Mouse (Mus musculus) forebrain, embryonic 11.5 days (tissue): Measurements from ENCODE around the gene Helq. TPM values are rescaled to one million over a fixed set of nuclear protein-coding genes. Genes with fewer than 3 reads are reported as not detected.
A peak's percentile ranks its signal among the peaks of the same experiment; 100 is the strongest.

Experiments
- ATAC-seq: fragments of 200-750 bp; cut with Nextera tagmentation; replicated peaks from 2 replicates; pipeline ENCODE4 v1.8.0; 2017; ENCODE audit warnings: moderate TSS enrichment; ENCODE audit not compliant: low FRiP score
- DNase-seq: peaks from one replicate; pipeline ENCODE4 v3.0.0-alpha.2; 2017; ENCODE audit warnings: low spot score
- H3K27ac ChIP-seq: fragments of 300-500 bp; sonication (generic); 2 replicates; pipeline ENCODE4 v1.5.1; 2014; ENCODE audit warnings: low read depth, low read length
- H3K27me3 ChIP-seq: fragments of 300-500 bp; sonication (generic); 2 replicates; pipeline ENCODE4 v1.6.1; 2014; ENCODE audit warnings: mild to moderate bottlenecking, low read length, mixed read lengths; ENCODE audit not compliant: control insufficient read depth, insufficient read depth
- H3K36me3 ChIP-seq: fragments of 300-500 bp; sonication (generic); 2 replicates; pipeline ENCODE4 v1.6.1; 2014; ENCODE audit warnings: mild to moderate bottlenecking, low read length, moderate library complexity, mixed read lengths; ENCODE audit not compliant: control insufficient read depth, insufficient read depth
- H3K4me1 ChIP-seq: fragments of 300-500 bp; sonication (generic); replicated peaks from 2 replicates; pipeline ENCODE4 v1.6.1; 2014; ENCODE audit warnings: low read length, mixed read lengths; ENCODE audit not compliant: control insufficient read depth, insufficient read depth
- H3K4me2 ChIP-seq: fragments of 300-500 bp; sonication (generic); 2 replicates; pipeline ENCODE4 v1.6.1; 2014; ENCODE audit warnings: low read depth, mild to moderate bottlenecking, low read length, moderate library complexity, mixed read lengths; ENCODE audit not compliant: severe bottlenecking
- H3K4me3 ChIP-seq: fragments of 300-500 bp; sonication (generic); 2 replicates; pipeline ENCODE4 v1.5.1; 2014; ENCODE audit warnings: low read depth, low read length
- H3K9ac ChIP-seq: fragments of 300-500 bp; sonication (generic); 2 replicates; pipeline ENCODE4 v1.6.1; 2014; ENCODE audit warnings: low read length
- H3K9me3 ChIP-seq: fragments of 300-500 bp; sonication (generic); 2 replicates; pipeline ENCODE4 v1.6.1; 2016; ENCODE audit warnings: low read length, mixed read lengths; ENCODE audit not compliant: control insufficient read depth
- WGBS: fragments of 180-500 bp; shearing (Covaris S2); extraction: QIAGEN DNeasy Blood & Tissue Kit; methylation state at CpG from one replicate; pipeline ENCODE4 v1.1.7; 2014; 5-methylcytosine and 5-hydroxymethylcytosine counted together
- polyA plus RNA-seq: library from polyadenylated mRNA; unstranded; fragments of >200 nt; fragmentation: Nextera tagmentation; extraction: Ambion mirVana; gene quantifications from 2 replicates; pipeline ENCODE4 v1.2.1, GENCODE M21; 2014

Gene Helq
- polyA plus RNA-seq, 1 experiment from 2014 or later: 34.8 TPM

DNA sequence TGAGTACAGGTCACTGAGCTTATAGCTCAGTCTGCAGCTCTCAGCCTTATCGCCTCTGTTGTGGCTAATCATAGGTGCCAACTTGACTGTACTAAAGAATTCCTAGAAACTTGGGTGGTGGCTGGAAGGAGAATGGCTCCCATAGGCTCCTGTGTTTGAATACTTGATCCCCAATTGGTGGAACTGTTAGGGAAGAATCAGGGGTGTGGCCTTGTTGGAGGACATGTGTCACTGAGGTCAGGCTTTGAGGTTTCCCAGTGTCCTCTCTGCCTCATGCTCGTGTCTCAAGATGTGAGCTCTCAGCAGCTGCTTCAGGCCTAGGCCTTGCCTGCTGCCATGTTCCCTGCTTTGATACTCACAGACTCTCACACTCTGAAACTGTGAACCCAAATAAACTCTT, 35.4 kb upstream of the Helq start:
- no peak for DNase-seq
- H3K36me3 ChIP-seq: no peaks in the 10 kb centered on the region
- no peak overlapping the region for H3K27ac ChIP-seq
- H3K9ac ChIP-seq: no peak overlapping the region
- no peak for ATAC-seq
- H3K27me3 ChIP-seq: no peaks in the 10 kb centered on the region
- 75% methylated on average over 2 of the region's 2 CpGs for WGBS
- no peaks in the 10 kb centered on the region for H3K4me1 ChIP-seq
- no peak overlapping the region for H3K4me2 ChIP-seq
- no peaks in the 10 kb centered on the region for H3K9me3 ChIP-seq
- no peak overlapping the region for H3K4me3 ChIP-seq

DNA sequence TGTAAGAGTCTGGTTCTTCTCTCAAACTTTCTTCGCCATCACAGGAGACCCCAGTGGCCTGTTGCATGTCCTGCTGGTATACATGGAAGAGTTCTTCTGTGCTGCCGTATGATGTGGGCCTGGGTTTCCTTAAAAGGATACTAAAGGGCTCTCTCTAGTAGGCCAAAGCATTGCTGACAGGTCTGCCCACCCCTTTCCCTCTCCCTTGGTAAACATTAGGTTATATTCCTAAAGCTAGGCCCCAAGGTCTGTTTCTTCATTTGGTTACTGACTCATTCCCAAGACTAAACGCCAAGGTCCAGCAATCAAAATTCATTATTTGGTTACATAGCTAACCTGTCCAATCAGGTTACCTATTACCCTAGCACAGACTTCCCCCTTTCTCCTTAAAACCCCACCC, 34.3 kb upstream of the Helq start:
- DNase-seq: no peak
- H3K27ac ChIP-seq: no peak overlapping the region
- 86% methylated on average over 3 of the region's 3 CpGs for WGBS
- no peaks in the 10 kb centered on the region for H3K9me3 ChIP-seq
- H3K27me3 ChIP-seq: no peaks in the 10 kb centered on the region
- H3K9ac ChIP-seq: no peak overlapping the region
- no peaks in the 10 kb centered on the region for H3K4me1 ChIP-seq
- no peak overlapping the region for H3K4me2 ChIP-seq
- no peak for ATAC-seq
- no peak overlapping the region for H3K4me3 ChIP-seq
- H3K36me3 ChIP-seq: no peaks in the 10 kb centered on the region

DNA sequence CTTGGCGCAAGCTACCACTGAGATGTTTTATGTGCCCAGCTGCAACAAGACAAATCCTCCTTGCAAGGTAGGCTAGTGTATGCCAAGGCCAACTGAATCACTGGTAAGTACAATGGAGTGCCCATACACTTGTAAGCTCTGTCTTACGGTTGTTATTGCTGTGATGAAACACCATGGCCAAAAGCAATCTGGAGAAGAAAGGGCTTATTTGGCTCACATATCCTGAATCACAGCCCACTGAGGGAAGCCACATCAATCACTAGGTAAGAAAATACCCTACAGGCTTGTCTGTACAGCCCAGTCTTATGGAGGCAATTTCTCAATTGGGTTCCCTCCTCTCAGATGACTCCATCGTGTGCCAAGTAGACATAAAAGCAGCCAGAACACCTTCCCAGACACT, 30.3 kb upstream of the Helq start:
- no peak for DNase-seq
- H3K4me1 ChIP-seq: no peaks in the 10 kb centered on the region
- H3K36me3 ChIP-seq: no peaks in the 10 kb centered on the region
- no peaks in the 10 kb centered on the region for H3K9me3 ChIP-seq
- H3K27me3 ChIP-seq: no peaks in the 10 kb centered on the region
- H3K9ac ChIP-seq: no peak overlapping the region
- H3K27ac ChIP-seq: no peak overlapping the region
- ATAC-seq: no peak
- H3K4me3 ChIP-seq: no peak overlapping the region
- WGBS: 90% methylated on average over 3 of the region's 3 CpGs
- no peak overlapping the region for H3K4me2 ChIP-seq

DNA sequence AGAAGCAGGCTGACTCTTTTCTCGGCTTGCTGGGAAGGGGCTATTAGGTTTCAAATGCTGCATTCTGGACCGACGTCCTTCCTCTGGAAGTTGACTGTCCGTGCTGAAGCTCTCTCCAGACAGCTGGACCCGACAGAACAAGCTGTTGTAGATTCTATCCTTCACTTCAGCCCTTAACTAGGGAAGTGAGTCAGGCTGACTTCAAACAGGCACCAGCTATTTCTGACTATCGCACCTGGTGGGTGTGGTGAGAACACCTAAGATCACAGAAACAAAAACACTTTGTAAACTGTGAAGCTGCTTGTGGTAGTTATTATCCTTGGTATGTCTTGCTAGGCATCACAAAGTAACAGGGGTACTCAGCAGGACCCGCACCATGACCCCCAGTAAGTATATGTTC, 28.1 kb upstream of the Helq start:
- Histone ChIP-seq H3K4me3 (no peak overlapping the region), H3K4me2 (no peak overlapping the region), H3K27me3 (no peaks in the 10 kb centered on the region), H3K9me3 (no peaks in the 10 kb centered on the region), H3K9ac (no peak overlapping the region), H3K4me1 (no peaks in the 10 kb centered on the region), H3K27ac (no peak overlapping the region), H3K36me3 (no peaks in the 10 kb centered on the region)
- no peak for DNase-seq
- no peak for ATAC-seq
- 81% methylated on average over 7 of the region's 7 CpGs for WGBS

DNA sequence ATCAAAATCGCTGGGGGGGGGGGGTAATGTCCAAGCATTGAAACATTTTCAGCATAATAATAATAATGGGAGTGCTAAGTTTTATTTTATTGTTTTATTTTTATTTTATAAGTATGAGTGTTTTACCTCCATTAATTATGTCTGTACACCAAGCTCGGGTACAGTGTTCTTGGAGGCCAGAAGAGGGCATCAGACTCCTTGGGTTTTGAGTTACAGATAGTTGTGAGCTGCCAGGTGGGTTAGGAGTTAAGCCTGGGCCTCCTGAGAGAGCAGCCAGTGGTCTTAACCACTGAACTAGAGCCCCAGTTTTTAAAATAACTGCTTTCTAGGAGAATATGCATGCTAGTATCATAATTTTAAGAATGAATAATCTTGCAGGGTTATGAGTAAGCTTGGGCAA, 27.6 kb upstream of the Helq start:
- no peak overlapping the region for H3K4me3 ChIP-seq
- ATAC-seq (no peak), DNase-seq (no peak)
- H3K36me3 ChIP-seq: no peaks in the 10 kb centered on the region
- 29% methylated on average over 2 of the region's 2 CpGs for WGBS
- H3K4me2 ChIP-seq: no peak overlapping the region
- no peak overlapping the region for H3K27ac ChIP-seq
- no peaks in the 10 kb centered on the region for H3K9me3 ChIP-seq
- H3K4me1 ChIP-seq: no peaks in the 10 kb centered on the region
- no peak overlapping the region for H3K9ac ChIP-seq
- H3K27me3 ChIP-seq: no peaks in the 10 kb centered on the region

DNA sequence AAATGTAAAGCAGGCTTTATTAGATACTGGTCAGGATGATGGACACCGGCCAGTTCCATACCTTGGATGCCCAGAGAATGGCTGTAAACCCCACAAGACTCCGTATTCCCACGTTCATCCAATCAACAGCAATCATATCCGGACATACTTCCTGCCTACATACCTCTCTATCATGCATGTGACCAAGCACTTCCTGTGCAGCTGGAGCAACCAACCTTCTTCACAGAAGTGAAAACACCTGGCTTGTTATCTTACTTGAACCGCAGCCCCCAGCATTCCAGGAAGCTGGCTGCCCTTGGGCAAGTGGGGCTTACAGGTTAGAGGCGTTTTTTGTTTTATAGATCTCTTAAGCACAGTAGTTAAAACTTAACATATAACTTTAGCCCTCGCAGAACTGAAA, 24.4 kb upstream of the Helq start:
- Histone ChIP-seq H3K9me3 (no peaks in the 10 kb centered on the region), H3K4me3 (no peak overlapping the region), H3K9ac (no peak overlapping the region), H3K36me3 (no peaks in the 10 kb centered on the region), H3K27ac (no peak overlapping the region), H3K4me2 (no peak overlapping the region), H3K27me3 (no peaks in the 10 kb centered on the region), H3K4me1 (no peaks in the 10 kb centered on the region)
- 88% methylated on average over 7 of the region's 7 CpGs for WGBS
- no peak for ATAC-seq
- no peak for DNase-seq

DNA sequence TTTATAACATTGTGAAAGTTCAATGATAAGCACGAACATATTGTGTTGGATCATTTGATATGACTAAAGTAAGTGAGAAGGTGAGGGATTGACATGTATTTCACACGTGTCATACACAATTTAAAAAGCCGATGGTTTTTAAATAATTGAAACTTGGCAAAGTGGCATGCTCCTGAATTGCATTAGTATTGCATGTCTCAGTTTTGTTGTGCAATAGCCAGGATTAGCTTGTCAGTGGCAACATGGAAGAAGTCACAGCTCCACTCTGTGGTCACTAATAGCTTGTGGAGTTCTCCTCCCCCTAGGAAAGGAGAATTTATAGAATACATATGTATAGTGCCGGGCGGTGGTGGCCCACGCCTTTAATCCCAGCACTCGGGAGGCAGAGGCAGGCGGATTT, 23.0 kb upstream of the Helq start:
- no peak overlapping the region for H3K9ac ChIP-seq
- ATAC-seq (no peak), DNase-seq (no peak)
- 86% methylated on average over 8 of the region's 8 CpGs for WGBS
- H3K36me3 ChIP-seq: no peaks in the 10 kb centered on the region
- H3K9me3 ChIP-seq: no peaks in the 10 kb centered on the region
- no peaks in the 10 kb centered on the region for H3K4me1 ChIP-seq
- H3K4me2 ChIP-seq: no peak overlapping the region; the same call in 1 of the 2 replicates
- no peak overlapping the region for H3K27ac ChIP-seq
- no peaks in the 10 kb centered on the region for H3K27me3 ChIP-seq
- H3K4me3 ChIP-seq: no peak overlapping the region; the same call in 1 of the 2 replicates

DNA sequence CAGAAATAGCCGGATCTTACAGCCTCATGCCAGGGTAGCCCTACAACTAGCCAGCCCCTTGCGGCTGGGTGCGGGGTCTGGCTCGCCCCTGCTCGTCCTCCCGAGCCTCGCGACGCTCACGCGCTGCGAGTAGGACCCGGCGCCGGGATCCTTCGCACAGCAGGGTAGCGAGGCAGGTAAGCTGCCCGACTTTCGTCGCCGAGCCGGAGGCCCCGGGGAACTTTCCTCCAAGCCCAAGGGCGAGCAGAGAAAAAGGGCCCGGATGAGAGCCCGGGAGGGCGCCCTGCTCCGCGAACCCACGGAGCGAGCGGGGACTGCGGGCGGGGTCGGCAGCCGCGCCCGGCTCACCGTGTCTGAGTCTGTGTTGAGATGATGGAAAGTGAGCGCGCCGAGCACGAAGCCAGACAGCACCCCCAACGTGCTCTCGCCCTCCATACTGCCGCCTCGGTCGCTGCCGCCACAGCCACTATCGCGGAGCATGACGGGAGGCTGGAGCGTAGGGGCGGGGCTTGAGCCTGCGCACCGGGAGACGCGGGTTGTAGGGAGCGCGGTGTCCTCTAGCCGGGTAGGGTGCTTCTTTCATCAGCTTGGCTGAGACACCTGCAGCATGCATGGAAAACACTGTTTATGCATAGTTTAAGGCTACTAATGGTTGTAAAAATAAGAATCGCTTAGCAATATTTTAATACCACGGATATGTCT, 22.2 kb upstream of the Helq start, which contains the start of gene Abraxas1:
Gene Abraxas1 (minus strand): TSS at position 483 of the 702 bp plus-strand sequence.
- H3K4me1 ChIP-seq: no peaks in the 10 kb centered on the region
- WGBS: under 1% methylated on average over 63 of the region's 63 CpGs
- DNase-seq (peak; percentile 92), ATAC-seq (peak; percentile 98)
- H3K27ac ChIP-seq: peak within 1 kb of the TSS; percentile 63; the same call in 1 of the 2 replicates
- H3K27me3 ChIP-seq: no peaks in the 10 kb centered on the region
- H3K9ac ChIP-seq: peak within 1 kb of the TSS; percentile 98
- H3K36me3 ChIP-seq: no peaks in the 10 kb centered on the region; the same call in 1 of the 2 replicates
- peak within 1 kb of the TSS; percentile 81 for H3K4me3 ChIP-seq
- H3K9me3 ChIP-seq: no peaks in the 10 kb centered on the region
- peak within 1 kb of the TSS; percentile 89 for H3K4me2 ChIP-seq
